Mouse (Mus musculus) CH12.LX (cell line): Measurements from ENCODE around the gene Ttc7.

Experiments used
- ELF1 ChIP-seq: IDR thresholded peaks from 2 replicates; pipeline ENCODE4 v1.6.1; 2014; ENCODE audit warnings: low read depth, mild to moderate bottlenecking, inconsistent platforms, low read length, improper control_type of control experiment
- KAT2A ChIP-seq: IDR thresholded peaks from 2 replicates; pipeline ENCODE4 v1.6.1; 2012; ENCODE audit warnings: low read length, improper control_type of control experiment, inconsistent platforms; ENCODE audit not compliant: insufficient replicate concordance

- TF ChIP-seq ELF1 = no peak
- TF ChIP-seq KAT2A = no peak
Measured at GRCm38 (mm10) chr17:87351241-87352105, 68.8 kb downstream of the Ttc7 start.
